Mouse (Mus musculus) bone marrow, adult 2 months (tissue): ENCODE data around the gene Ugt1a5.

Experiments
- CTCF ChIP-seq: fragments of 200-500 bp; IDR thresholded peaks from 2 replicates; pipeline ENCODE4 v1.5.1; 2011; ENCODE audit warnings: low read length, control low read depth; ENCODE audit not compliant: control insufficient read depth, insufficient read depth
- POLR2A ChIP-seq: fragments of 200-500 bp; IDR thresholded peaks from 2 replicates; pipeline ENCODE4 v1.6.1; 2011; ENCODE audit warnings: low read depth, mild to moderate bottlenecking, control low read depth, low read length, borderline replicate concordance; ENCODE audit not compliant: control insufficient read depth

DNA sequence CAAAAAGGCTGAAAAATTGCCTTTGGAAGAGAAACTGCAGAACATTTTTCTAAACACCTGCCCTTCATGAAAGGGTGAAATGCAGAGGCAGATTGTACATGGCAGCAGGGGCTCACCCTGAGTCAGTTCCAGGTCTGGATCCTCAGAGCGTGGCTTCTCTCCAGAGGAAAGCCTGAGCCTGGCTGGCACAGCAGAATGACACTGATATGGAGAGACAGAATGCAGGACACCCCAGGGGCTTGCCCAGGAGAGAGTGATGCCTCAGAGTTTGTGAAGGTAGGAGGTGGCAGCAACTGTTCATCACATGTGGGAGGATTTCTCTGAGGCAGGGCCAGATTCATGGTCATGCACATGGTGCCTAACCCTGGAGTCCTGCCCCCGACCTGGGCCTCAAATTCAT is 34.2 kb downstream of the Ugt1a5 start:
- TF ChIP-seq POLR2A (no peak), CTCF (no peak)
